Comparison of ENCODE assay signal across 8 mouse cellular contexts in the genomic region with DNA sequence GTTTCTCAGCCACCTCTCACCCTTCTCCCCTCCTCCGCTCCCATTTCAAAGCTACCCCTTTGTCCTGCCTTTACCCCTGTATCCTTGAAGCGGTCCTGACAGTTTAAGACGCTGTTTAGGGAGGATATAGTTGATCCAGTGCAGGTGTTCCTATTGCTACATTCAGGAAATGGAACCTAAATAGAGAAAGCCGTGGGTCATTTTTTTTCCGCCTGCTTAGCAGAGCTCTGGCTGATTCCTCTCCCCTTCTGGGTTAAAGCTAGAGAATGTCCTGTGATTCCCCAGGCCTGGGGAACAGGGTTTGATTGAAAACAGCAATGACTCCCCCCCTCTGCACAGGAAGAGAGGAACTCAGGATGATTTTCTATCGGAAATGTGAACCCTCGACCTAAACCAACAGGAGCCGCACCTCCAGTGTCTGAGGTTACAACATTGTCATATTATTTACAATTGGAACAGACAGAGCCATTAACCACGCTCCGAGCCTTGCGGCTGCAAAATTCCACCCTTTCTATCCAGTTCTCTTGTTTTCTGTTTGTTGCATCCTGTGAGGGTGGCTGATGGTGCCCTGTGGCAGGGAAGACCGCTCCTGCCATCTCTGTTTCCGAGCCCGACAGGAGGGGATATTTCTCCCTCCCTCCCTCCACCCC.
A peak's percentile ranks its signal among the peaks of the same experiment; 100 is the strongest.
DNase-seq lines count a peak whose midpoint lies in the region; ATAC-seq and TF ChIP-seq lines count a peak whose summit lies in the region.

No protein-coding gene starts in this region.

- H3K27me3 ChIP-seq in forebrain, embryonic 13.5 days = no peaks in the 10 kb centered on the region
- H3K27me3 ChIP-seq in limb, embryonic 14.5 days (ENCODE audit: control insufficient read depth, insufficient read depth, low read length) = no peaks in the 10 kb centered on the region
- no peaks in the 10 kb centered on the region for H3K27me3 ChIP-seq in stomach, embryonic 16.5 days (ENCODE audit: control insufficient read depth, insufficient read depth, low read length)
- H3K27me3 ChIP-seq in heart, adult 2 months (ENCODE audit: control insufficient read depth, insufficient read depth, low read length) = no peaks in the 10 kb centered on the region

- no peak overlapping the region for H3K27ac ChIP-seq in forebrain, embryonic 13.5 days
- no peak overlapping the region for H3K27ac ChIP-seq in limb, embryonic 14.5 days (replicated peaks; ENCODE audit: low read depth, low read length)
- peak overlapping the region; percentile 39 for H3K27ac ChIP-seq in stomach, embryonic 16.5 days (ENCODE audit: low read length)
- H3K27ac ChIP-seq in heart, adult 2 months = no peak overlapping the region

- TF ChIP-seq EP300 in heart, adult 2 months (IDR thresholded peaks at IDR 0.05; ENCODE audit: insufficient read depth, low read depth, low read length) = no peak

- no peaks in the 10 kb centered on the region for H3K79me2 ChIP-seq in heart, adult 2 months (replicated peaks; ENCODE audit: control insufficient read depth, insufficient read depth, low read length)

- no peaks in the 10 kb centered on the region for H3K9me3 ChIP-seq in forebrain, embryonic 13.5 days (replicated peaks)
- H3K9me3 ChIP-seq in limb, embryonic 14.5 days (ENCODE audit: control insufficient read depth, low read length) = no peaks in the 10 kb centered on the region
- H3K9me3 ChIP-seq in stomach, embryonic 16.5 days (replicated peaks; ENCODE audit: control insufficient read depth, low read length) = no peaks in the 10 kb centered on the region

- peak overlapping the region; percentile 24 for H3K4me3 ChIP-seq in forebrain, embryonic 13.5 days
- peak overlapping the region; percentile 24 for H3K4me3 ChIP-seq in limb, embryonic 14.5 days (replicated peaks; ENCODE audit: low read length)
- peak overlapping the region; percentile 25 for H3K4me3 ChIP-seq in stomach, embryonic 16.5 days (replicated peaks; ENCODE audit: low read length)
- H3K4me3 ChIP-seq in heart, adult 2 months = no peak overlapping the region; the same call in 1 of the 2 replicates

- DNase-seq in Muller cell, postnatal 12 days (ENCODE audit: inconsistent ontology term) = peak; percentile 47
- peak; percentile 15 for DNase-seq in cerebellum, adult 11 months
- DNase-seq in limb, embryonic 14.5 days (ENCODE audit: low spot score) = peak; percentile 18
- DNase-seq in natural killer cell, adult 2 months (ENCODE audit: low spot score in 2 of 2) = no peak
- no peak for DNase-seq in testis, postnatal 10 days (ENCODE audit: low spot score)
- DNase-seq in heart, adult 2 months = no peak

- H3K4me1 ChIP-seq in forebrain, embryonic 13.5 days = peaks cover 29% of the 10 kb centered on the region
- peaks cover 3% of the 10 kb centered on the region; the same call in 1 of the 2 replicates for H3K4me1 ChIP-seq in limb, embryonic 14.5 days (ENCODE audit: control insufficient read depth, insufficient read depth, low read length)
- no peaks in the 10 kb centered on the region for H3K4me1 ChIP-seq in stomach, embryonic 16.5 days (ENCODE audit: control insufficient read depth, insufficient read depth, low read length)
- 0 out of 2 replicates have a peak, but pooled peaks cover 2% of the 10 kb centered on the region for H3K4me1 ChIP-seq in heart, adult 2 months (ENCODE audit: control insufficient read depth, insufficient read depth, low read length)

- peak; percentile 64 for ATAC-seq in forebrain, embryonic 13.5 days
- ATAC-seq in limb, embryonic 14.5 days (ENCODE audit: low FRiP score, low read depth) = peak; percentile 30; the same call in 1 of the 2 replicates
- peak; percentile 69 for ATAC-seq in stomach, embryonic 16.5 days (ENCODE audit: insufficient read depth, low FRiP score)

- no peak for TF ChIP-seq CTCF in heart, adult 2 months (IDR thresholded peaks at IDR 0.05)

- peak overlapping the region; percentile 52; the same call in 1 of the 2 replicates for H3K9ac ChIP-seq in forebrain, embryonic 13.5 days
- peak overlapping the region; percentile 43; the same call in 1 of the 2 replicates for H3K9ac ChIP-seq in limb, embryonic 14.5 days (ENCODE audit: low read depth, low read length, severe bottlenecking)
- H3K9ac ChIP-seq in stomach, embryonic 16.5 days (ENCODE audit: low read length) = peak overlapping the region; percentile 27; the same call in 1 of the 2 replicates
- H3K9ac ChIP-seq in heart, adult 2 months (ENCODE audit: low read depth, low read length) = no peak overlapping the region

- intact Hi-C loops in heart, adult 2 months (cut with DNase I) = loop anchor here (10.0 kb wide), 2 partner anchors 92 to 142 kb away; no protein-coding TSS in a partner anchor

- peak overlapping the region; percentile 51 for H3K4me2 ChIP-seq in forebrain, embryonic 13.5 days
- H3K4me2 ChIP-seq in limb, embryonic 14.5 days (replicated peaks; ENCODE audit: low read depth, low read length, severe bottlenecking) = peak overlapping the region; percentile 48
- H3K4me2 ChIP-seq in stomach, embryonic 16.5 days (ENCODE audit: low read depth, low read length) = peak overlapping the region; percentile 49

- TF ChIP-seq POLR2A in limb, embryonic 14.5 days (IDR thresholded peaks at IDR 0.05; ENCODE audit: borderline replicate concordance, extremely low read depth, insufficient read depth, insufficient read length) = no peak
- TF ChIP-seq POLR2A in heart, adult 2 months (IDR thresholded peaks at IDR 0.05; ENCODE audit: insufficient read depth, low read depth, low read length) = no peak

- no peaks in the 10 kb centered on the region for H3K36me3 ChIP-seq in forebrain, embryonic 13.5 days (ENCODE audit: poor library complexity, severe bottlenecking)
- no peaks in the 10 kb centered on the region for H3K36me3 ChIP-seq in limb, embryonic 14.5 days (ENCODE audit: control insufficient read depth, insufficient read depth, low read length)
- H3K36me3 ChIP-seq in stomach, embryonic 16.5 days (ENCODE audit: control insufficient read depth, insufficient read depth, low read length) = no peaks in the 10 kb centered on the region
- no peaks in the 10 kb centered on the region for H3K36me3 ChIP-seq in heart, adult 2 months (ENCODE audit: control insufficient read depth, insufficient read depth, low read length)

- WGBS in forebrain, embryonic 13.5 days = 30% methylated on average over 14 of the region's 14 CpGs
- whole genome bisulfite sequencing in limb, embryonic 14.5 days = 7% methylated on average over 14 of the region's 14 CpGs
- 15% methylated on average over 14 of the region's 14 CpGs for WGBS in stomach, embryonic 16.5 days
- WGBS in heart, adult 2 months = 26% methylated on average over 14 of the region's 14 CpGs

Comparison
In these comparisons a context has a peak if more than half of its experiments do, and no peak if none do; other contexts are left out.
1. DNase-seq: peak in Muller cell, postnatal 12 days (single experiment), cerebellum, adult 11 months (single experiment) and limb, embryonic 14.5 days (single experiment); none in natural killer cell, adult 2 months (0 of 2), testis, postnatal 10 days (single experiment) and heart, adult 2 months (0 of 2).
2. Peak in every context shown above with its lines, with median percentiles within 50 percentile points of each other: ATAC-seq and H3K4me2 ChIP-seq.